Mouse (Mus musculus): Measurements from ENCODE around the gene D430041D05Rik. TPM values are rescaled to one million over a fixed set of nuclear protein-coding genes. Genes with fewer than 3 reads are reported as not detected.

The D430041D05Rik gene
- total RNA-seq, 2 experiments from 2014 or later = 110 TPM

DNA sequence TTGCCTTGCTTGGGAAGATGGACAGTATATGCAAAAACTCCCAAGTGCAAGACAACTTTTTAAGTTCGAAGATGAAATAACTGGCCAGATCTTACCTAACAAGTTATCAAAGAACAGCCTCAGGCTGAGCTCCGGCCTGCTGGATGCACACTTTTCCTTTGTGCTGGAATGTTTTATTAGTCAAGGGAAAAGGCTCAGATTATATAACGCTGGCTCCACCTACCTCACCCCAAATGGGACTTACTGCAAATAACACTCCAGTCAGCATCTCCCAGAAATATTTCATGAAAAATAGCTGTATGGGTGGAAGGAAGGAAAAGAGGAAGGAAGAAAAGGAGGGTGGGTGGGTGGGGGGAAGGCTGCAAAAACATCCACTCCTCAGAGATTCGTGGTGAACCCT, 54.3 kb downstream of the D430041D05Rik start:
- DNase-seq = no peak

DNA sequence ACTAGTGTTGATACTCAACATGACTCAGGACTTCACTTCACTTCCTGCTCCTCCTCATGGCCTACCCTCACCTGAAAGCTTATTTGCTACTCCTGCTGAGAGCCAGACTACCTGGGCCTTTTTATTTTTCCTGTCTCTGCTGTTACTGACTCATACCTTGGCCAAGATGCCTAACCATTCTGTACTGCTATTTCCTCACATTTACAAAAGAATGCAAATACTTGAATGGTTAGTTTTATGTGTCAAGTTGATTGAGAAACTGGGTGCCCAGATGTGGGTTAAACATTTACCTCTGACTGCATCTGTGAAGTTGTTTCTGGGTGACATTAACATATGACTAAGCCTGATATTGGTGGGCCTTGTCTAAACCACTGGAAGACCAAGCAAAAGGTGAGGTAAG, 56.7 kb downstream of the D430041D05Rik start:
- DNase-seq = no peak
- intact Hi-C loops (cut with DNase I) = no loop called here

More for the DNA sequence above, 54.3 kb downstream of the D430041D05Rik start:
- intact Hi-C loops (cut with DNase I) = no loop called here

DNA sequence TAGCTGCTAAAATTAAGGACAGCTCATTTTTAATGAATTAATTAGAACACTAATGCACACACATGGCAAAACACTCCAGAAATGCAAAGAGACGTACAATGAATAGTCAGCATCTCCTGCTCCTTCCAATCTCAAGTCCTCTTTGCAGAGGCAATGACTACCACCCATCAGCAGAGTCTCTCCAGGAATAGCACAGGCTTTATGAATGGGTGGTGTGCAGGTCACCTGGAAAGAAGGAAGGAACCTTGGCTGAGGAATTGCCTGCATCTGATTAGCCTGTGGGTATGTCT, 58.7 kb downstream of the D430041D05Rik start:
- intact Hi-C loops (cut with DNase I) = no loop called here
- no peak for DNase-seq

DNA sequence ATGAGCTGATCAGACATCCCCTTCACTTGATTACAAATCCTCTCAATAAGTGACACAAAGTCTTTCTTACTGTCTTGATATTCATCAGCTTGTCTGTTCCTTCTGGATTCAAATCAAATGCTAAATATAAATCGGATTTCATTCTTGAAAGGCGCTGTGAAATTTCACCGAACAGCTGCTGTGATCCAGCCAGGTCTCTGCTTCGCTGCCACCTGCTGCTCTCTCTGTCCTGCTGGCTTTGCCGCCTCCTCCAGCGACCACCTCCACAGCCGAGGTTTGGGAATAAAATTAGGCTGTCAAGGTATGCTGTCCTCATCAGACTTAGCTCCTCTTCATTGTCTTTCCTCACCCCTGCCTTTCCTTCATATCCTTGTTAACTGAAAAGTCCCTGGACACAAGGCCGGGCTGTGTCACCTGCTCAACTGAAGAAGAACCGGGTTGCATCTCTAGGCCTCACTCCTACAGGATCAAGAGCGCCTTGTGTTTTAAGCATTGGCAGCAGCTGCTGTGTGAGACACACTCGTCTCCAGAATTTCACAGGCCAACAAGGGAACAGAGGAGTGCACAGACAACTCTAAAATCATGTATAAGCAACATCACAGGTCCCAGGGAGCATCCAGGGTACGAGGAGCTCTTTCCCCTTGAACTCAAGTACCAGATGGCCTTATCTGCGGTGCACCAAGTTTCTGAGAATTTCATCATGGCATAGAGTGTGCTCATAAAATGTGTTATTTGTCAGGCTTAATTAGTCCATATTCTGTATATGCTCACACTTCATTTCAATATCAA, 59.2 kb downstream of the D430041D05Rik start:
- intact Hi-C loops (cut with DNase I) = no loop called here
- peak; percentile 10 for DNase-seq

DNA sequence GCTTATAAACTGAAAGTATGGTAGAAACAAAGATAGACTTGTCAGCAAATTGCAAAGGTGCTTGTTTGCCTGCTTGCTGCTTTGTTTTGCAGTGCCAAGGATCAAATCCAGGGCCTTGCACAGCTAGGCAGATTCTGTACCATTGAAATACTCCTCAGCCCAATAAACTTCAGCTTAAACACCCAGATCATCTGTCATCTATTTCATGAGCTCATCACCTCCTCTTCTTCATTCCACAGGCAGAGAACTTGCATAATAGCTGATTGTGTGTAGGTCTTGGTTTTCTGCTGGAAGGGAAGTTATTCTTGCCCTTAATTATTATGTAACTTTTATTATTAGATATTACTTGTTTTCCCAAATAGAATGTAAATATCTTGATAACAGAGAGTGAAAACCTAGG, 73.2 kb downstream of the D430041D05Rik start:
- intact Hi-C loops (cut with DNase I) = loop anchor here (10.0 kb wide), 1 partner anchor 67 kb away; no protein-coding TSS in a partner anchor
- DNase-seq = no peak

DNA sequence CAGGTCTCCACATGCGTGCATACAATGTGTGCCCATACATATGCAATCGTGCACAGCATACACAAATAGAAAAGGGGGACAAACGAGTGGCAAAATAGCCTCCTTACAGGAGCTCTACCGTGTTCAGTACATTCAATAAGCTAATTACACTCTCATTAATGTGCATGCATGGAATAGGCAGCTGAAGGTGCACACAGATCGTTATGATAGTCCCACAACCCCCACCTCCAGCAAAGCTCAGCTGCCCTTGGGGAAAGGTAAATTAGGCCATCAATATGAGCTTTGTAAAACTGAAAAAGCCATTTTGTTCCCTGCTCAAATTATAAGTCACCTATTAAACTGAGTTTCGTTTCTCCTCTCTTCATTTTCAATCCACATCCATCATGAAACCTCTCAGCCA, 75.0 kb downstream of the D430041D05Rik start:
- intact Hi-C loops (cut with DNase I) = loop anchor here (10.0 kb wide), 1 partner anchor 69 kb away; no protein-coding TSS in a partner anchor
- no peak for DNase-seq

DNA sequence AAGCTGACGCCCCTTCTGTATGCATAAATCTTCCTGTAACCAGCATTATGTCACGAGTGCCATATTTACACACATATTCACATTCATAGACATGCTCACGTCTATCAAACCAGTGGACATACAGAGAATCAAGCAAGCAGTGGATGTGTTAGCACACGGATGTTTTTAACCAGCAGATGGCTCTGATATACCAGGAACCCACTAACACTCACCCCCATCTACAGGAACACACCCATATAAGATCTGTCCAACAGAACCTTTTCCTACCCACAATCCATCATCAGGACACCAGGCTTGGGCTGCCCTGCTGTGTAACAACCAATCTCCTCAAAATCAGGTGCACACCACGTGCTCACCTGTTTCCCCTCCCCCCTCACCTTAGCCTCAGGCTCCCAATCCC, 76.9 kb downstream of the D430041D05Rik start:
- intact Hi-C loops (cut with DNase I) = loop anchor here (10.0 kb wide), 1 partner anchor 71 kb away; no protein-coding TSS in a partner anchor
- DNase-seq = no peak

DNA sequence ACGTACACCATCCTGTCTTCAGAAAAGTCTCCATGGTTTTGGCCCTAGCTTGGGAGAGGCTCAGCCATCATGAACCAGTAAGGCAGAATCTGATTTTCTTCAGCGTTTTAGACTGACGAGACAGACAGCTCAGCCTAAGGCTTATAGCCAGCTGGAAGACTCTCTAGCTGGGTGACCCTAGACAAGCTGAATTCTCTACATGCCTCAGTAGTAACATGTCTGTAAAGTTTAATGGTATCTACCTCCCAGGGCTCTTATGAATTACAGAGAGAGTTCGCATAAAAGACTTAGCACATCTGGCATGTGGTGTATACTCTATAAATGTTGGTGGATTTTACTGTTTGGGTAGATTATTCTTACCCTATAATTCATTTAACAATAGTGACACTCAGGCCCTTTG, 78.1 kb downstream of the D430041D05Rik start:
- intact Hi-C loops (cut with DNase I) = loop anchor here (10.0 kb wide), 1 partner anchor 72 kb away; no protein-coding TSS in a partner anchor
- no peak for DNase-seq

DNA sequence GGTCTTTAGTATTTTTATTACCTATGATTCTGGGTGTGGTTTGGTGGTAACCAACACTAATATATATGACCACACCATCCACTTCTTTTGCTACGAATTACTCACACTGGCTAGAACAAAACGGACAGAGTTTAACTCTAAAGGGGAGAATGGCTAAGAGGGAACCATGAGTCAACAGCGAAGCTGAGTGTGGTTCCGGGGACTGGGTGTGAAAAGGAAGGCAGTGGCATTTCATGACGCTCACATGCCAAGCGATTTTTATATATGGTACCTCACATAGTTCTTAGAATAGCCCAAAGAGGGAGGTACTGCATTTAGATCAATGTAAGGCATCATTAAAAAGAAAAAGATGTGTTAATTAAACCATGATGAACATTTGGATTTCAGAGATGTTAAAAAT, 79.6 kb downstream of the D430041D05Rik start:
- intact Hi-C loops (cut with DNase I) = loop anchor here (10.0 kb wide), 1 partner anchor 74 kb away; no protein-coding TSS in a partner anchor
- DNase-seq = no peak

DNA sequence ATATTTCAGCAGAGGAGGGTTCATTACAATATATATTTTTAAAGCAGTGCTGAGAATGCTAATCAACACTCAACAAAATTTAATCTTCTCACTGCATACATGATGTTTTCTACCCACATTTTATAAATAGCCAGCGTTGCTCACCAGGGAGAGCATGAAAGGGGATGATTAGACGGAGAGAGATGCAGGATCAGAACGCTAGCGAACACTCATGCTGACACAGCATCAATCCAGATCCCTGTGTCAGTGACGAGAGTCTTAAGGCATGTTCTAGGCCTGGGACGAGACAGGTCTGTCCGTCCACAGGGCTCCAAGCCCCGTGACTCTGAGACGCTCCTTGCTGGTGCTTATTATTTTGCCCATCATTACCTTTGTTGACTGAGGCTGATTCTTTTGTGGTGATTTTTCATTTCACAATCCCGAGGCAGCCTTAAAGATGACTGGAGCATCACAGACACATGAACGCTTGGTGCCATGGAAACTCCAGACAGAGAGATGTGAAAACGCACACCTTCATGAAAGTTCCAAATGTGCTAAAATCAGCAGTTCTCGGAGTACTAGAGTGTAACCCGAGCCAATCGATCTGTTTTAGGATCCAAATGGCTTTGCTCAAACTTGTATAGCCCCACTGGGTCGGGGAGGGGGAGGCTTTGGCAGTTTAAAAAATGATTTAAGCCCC, 83.6 kb downstream of the D430041D05Rik start:
- intact Hi-C loops (cut with DNase I) = no loop called here
- no peak for DNase-seq

DNA sequence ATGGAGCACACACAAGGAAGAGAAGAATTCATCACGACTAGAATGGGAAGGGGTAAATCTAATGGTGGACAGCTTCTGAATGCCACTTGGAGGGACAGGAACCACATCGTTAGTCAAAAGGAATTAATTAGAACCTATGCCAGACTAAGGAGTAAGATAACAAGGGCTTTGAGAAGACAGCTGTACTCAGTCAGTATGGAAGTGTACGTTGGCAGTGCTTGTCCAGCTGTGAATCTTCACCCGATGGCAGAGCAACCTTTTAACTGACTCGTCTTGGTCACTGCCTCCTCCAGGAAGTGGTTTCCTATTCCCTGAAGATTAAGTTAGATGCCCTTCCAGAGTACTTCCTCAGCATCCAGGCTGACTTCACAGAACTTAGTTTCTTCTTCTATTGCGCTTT, 87.0 kb downstream of the D430041D05Rik start:
- intact Hi-C loops (cut with DNase I) = no loop called here
- DNase-seq = no peak

DNA sequence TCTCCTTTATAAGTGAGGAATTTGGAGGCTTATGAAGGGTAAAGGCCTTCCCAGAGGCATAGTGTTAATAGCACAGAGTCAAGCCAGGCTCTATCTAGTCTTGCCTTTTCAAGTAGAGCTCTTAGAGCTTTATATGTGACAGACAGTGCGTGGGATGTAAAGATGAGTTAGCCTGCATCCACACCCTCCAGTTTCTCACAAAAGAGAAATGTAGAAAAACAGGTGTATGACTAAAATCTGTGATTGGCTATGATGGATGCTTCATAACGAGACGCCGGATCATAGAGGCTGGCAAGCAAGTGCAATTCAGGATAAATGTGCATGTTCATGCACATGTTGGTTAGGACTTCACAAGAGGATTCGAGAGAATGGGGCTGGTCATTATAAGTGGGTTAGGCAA, 87.5 kb downstream of the D430041D05Rik start:
- intact Hi-C loops (cut with DNase I) = no loop called here
- no peak for DNase-seq

DNA sequence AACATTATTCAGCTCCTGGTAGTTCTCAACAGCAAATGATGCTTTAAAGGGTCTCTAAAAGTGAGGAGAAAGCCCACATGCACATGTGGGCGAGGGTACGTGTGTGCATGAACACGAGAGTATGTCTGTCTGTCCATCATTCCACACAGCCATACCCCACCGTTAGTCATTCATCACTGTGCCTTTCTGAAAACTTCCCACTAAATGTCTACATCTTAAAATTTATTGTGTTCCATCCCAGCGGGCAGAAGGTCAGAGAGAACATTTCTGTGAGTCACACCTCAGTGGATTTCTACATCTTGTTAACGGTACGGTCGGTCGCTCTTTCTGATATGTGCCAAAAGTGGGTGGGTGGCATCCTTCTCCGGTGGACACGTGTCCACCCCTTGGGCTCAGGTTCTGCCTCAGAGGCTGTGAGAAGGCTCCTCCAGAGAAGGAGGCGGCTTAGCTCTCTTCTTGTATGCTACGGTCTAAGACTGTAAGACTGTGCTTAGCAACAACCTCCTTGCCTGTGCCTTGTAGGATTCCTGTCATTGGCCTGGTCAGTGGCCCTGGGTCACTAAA, 90.7 kb downstream of the D430041D05Rik start:
- intact Hi-C loops (cut with DNase I) = no loop called here
- peak; percentile 37 for DNase-seq

DNA sequence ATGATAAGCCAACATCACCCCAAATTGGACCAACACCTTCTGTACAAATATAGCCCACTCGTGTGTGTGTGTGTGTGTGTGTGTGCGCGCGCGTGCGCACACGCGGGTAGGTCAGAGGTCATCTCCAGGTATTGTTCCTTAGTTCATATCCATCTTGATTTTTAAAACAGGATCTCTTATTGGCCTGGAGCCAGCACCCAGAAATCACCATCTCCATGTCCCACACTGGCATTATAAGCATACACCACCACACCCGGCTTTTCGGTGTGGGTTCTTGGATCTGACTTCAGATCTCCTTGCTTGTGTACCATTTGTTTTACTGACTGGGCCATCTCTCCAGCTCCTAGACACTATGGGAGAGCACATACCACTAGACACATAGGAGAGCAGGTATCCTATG, 91.4 kb downstream of the D430041D05Rik start:
- intact Hi-C loops (cut with DNase I) = no loop called here
- no peak for DNase-seq

DNA sequence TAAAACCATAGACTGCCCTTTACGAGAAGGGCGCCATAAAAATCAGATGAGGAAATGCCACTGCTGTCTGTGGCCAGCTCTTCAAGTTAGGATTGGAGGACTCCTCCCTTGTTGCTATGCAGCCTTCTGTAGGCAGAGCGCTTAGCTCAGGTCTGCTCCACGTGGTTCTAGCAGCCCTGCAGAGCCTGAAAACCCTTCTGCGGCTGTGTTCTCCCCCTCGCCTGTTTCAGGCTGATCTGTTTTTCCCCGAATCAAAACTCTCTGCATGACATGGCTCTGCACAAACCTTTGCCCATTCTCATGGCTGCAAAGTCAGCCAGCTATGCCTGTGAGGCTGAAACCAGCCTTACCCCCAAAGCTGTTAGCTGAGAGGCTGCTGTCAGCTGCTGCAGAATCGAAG, 91.9 kb downstream of the D430041D05Rik start:
- DNase-seq = peak; percentile 56
- intact Hi-C loops (cut with DNase I) = no loop called here

DNA sequence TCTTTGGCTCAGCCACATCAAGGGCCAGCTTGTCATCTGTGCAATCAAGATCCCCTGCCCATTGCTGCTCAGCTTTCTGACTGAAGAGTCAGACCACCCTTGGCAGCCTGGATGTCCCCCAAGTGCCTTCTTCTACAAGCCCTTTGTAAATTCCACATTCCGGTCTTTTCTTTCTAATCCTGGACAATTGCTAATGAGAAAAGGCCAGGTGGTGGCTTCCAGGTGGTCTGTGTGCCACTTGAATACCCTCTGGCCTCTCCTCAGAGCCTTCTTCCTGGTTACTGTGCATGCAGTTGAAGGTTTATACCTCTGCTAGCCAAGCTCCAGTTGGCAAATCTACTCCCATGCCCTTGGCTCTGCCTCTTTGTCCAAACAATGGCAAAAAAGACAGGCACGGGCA, 92.6 kb downstream of the D430041D05Rik start:
- intact Hi-C loops (cut with DNase I) = no loop called here
- DNase-seq = peak; percentile 75

DNA sequence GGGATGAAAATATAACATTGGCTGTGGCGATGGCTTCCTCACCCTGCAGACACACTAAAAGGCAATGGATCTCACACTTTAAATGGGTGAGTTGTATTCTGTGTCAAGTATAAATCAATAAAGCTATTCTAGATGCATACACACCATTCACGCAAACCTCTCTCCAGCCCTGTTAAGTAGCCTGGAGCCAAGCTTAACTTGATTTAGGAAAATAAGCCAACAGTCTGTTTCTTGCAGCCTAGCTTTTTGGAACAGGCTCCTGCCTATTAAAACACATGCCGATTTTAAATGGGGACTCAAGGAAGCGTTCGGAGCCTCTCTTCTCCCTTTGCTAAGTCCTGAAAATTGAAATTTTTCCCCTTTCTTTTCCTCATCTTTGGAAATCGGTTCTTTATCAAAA, 93.2 kb downstream of the D430041D05Rik start:
- intact Hi-C loops (cut with DNase I) = no loop called here
- DNase-seq = no peak

DNA sequence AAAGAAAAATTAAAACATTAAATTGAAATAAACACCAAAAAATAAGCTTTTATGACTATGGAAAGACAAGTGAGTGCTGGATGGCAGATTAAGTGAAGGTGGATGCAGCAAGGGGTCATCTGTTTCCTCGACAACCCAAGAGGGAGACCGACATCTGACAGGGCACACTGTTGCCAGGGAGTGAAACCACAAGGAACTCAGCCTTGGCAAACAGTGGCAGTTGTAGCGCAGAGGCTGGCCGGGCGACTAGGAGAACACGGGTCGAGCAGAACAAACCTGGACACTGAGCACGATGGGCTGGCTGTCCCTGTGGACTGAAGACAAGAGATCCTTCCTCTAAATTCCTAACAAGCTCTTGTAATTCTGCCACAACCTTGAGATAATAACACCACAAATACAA, 94.3 kb downstream of the D430041D05Rik start:
- peak; percentile 67 for DNase-seq
- intact Hi-C loops (cut with DNase I) = no loop called here

DNA sequence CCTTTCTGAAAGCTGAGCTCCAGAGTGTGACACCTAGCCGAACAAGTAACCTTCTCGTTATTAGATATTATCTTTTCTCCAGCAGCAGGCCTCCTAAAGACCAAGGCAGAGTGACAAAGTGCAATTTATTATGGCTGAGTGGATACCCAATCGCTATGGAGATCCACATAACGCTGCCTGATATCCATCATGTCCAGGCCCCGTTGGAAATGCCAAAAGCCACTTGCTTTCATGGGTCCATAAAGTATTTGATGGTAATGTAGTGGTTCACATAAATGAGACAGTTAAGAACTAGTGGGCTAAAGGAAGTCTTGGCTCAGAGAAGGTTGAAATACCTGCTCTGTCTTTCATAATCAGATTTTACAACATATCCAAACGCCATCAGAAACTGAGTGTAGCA, 97.6 kb downstream of the D430041D05Rik start:
- intact Hi-C loops (cut with DNase I) = no loop called here
- DNase-seq = no peak

DNA sequence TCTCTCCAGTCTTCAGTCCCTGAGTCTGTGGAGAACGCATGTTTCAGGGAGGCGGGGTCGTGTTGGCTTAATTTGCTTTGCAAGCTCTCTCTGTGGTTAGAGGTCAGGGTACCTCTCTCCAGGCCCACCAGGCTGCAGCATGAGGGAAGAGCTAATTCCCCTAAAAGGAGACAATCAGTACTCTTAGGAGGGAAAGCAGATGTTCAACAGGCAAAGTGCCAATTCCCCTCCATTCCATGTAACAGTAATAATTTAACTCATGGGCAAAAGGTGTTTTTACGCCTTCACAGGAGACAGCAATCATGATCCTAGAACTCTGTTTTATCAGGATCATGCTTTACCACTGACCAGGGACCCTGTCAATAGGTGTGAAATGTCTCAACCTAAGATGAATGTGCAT, 103.7 kb downstream of the D430041D05Rik start:
- intact Hi-C loops (cut with DNase I) = no loop called here
- DNase-seq = no peak

DNA sequence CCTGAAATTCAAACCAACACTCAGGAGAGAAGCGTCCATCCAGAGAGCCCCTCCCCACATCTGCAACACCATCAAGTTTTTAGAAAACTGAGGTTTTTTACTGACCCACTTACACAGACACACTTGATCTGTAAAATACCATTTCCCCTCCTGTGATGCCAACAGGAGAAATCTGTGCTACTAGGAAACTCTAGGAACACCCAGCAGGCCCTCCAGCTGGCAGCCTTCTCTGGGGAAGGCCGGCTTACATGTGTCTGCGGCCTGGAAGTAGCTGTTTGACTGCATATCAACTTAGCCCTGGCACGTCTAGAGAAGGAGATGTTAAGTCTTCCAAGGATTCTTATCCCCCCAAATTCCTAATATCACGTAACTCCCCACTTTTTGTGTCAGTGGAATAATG, 105.1 kb downstream of the D430041D05Rik start:
- peak; percentile 21 for DNase-seq
- intact Hi-C loops (cut with DNase I) = no loop called here

DNA sequence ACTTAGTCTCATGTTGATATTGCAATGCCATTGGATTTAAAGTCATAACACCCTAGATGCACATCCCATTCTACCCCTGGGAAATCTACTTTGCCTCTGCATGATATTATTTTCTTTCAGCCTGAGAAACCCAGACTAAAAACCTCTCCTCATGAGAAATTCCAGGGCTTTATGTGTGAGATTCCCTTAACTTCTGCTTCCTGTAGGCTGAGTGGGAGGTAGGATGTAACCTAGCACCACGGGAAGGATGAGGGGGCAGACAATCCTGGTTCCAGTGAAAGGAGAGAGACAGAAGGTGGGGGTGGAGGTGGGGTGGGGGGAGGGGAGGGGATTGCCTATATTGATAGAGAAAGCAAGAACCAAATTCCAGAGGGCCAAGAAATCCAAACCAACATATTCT, 110.9 kb downstream of the D430041D05Rik start:
- intact Hi-C loops (cut with DNase I) = no loop called here
- no peak for DNase-seq

Data from left cerebral cortex, postnatal 4 days (tissue).